Mouse (Mus musculus) hindbrain, embryonic 16.5 days (tissue): ENCODE results near the gene Ugt1a10. TPM values are rescaled to one million over a fixed set of nuclear protein-coding genes. Genes with fewer than 3 reads are reported as not detected.
"Not testable (repeated sequence)": the region's sequence is repeated elsewhere in the genome, so short reads cannot be mapped to it uniquely, and the experiment has no call there.

Source experiments
- ATAC-seq: fragments of 200-750 bp; cut with Nextera tagmentation; 2 replicates; pipeline ENCODE4 v1.8.0; 2017; ENCODE audit warnings: moderate TSS enrichment, moderate library complexity
- H3K27ac ChIP-seq: fragments of 300-500 bp; sonication (generic); 2 replicates; pipeline ENCODE4 v1.5.1; 2014; ENCODE audit warnings: low read depth, mild to moderate bottlenecking, control low read depth, low read length, moderate library complexity
- H3K27me3 ChIP-seq: fragments of 300-500 bp; sonication (generic); replicated peaks from 2 replicates; pipeline ENCODE4 v1.6.1; 2014; ENCODE audit warnings: low read length; ENCODE audit not compliant: control insufficient read depth, insufficient read depth
- H3K36me3 ChIP-seq: fragments of 300-500 bp; sonication (generic); 2 replicates; pipeline ENCODE4 v1.6.1; 2014; ENCODE audit warnings: mild to moderate bottlenecking, low read length, moderate library complexity, mixed read lengths; ENCODE audit not compliant: control insufficient read depth, insufficient read depth
- H3K4me1 ChIP-seq: fragments of 300-500 bp; sonication (generic); 2 replicates; pipeline ENCODE4 v1.6.1; 2014; ENCODE audit warnings: low read depth, low read length; ENCODE audit not compliant: control insufficient read depth, insufficient read depth
- H3K4me2 ChIP-seq: fragments of 300-500 bp; sonication (generic); 2 replicates; pipeline ENCODE4 v1.6.1; 2014; ENCODE audit warnings: mild to moderate bottlenecking, low read length, control low read depth, moderate library complexity
- H3K4me3 ChIP-seq: fragments of 300-500 bp; sonication (generic); 2 replicates; pipeline ENCODE4 v1.5.1; 2014; ENCODE audit warnings: mild to moderate bottlenecking, low read length, control low read depth, moderate library complexity
- H3K9ac ChIP-seq: fragments of 300-500 bp; sonication (generic); 2 replicates; pipeline ENCODE4 v1.6.1; 2014; ENCODE audit warnings: low read depth, mild to moderate bottlenecking, control low read depth, low read length, moderate library complexity
- H3K9me3 ChIP-seq: fragments of 300-500 bp; sonication (generic); 2 replicates; pipeline ENCODE4 v1.6.1; 2014; ENCODE audit warnings: mild to moderate bottlenecking, low read length, moderate library complexity; ENCODE audit not compliant: control insufficient read depth
- whole genome bisulfite sequencing: fragments of 180-500 bp; shearing (Covaris S2); extraction: QIAGEN DNeasy Blood & Tissue Kit; methylation state at CpG from one replicate; pipeline ENCODE4 v1.1.7; 2014; 5-methylcytosine and 5-hydroxymethylcytosine counted together
- polyA plus RNA-seq: library from polyadenylated mRNA; unstranded; fragments of >200 nt; fragmentation: Nextera tagmentation; extraction: Ambion mirVana; gene quantifications from 2 replicates; pipeline ENCODE4 v1.2.1, GENCODE M21; 2015

The Ugt1a10 gene
- polyA plus RNA-seq, 1 experiment from 2014 or later = not detected

DNA sequence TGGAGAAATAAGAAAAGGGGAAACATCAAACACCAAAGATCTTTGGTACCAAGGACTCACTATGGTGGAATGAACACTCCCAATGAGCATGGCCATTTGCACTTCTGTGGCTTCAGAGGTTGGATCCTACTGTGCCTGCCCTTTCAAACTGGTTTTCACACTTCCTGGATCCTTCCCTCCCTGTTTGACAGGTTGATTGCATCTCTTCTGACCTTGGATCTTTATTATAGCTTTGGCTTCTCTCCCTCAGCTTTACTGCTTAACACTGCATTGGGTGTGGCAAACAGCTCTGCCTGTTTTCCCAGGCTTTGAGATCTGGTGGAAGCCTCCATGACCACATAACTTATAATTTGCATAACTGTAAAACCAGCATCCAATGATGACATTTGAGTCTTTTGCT, 165.1 kb downstream of the Ugt1a10 start:
- Histone ChIP-seq H3K36me3 (no peaks in the 10 kb centered on the region), H3K4me1 (no peaks in the 10 kb centered on the region), H3K27ac (no peak overlapping the region), H3K4me3 (no peak overlapping the region), H3K9me3 (peaks cover 27% of the 10 kb centered on the region), H3K9ac (no peak overlapping the region), H3K27me3 (no peaks in the 10 kb centered on the region), H3K4me2 (no peak overlapping the region)
- no peak for ATAC-seq

- Histone ChIP-seq H3K4me3 (no peak overlapping the region), H3K9me3 (peaks cover 28% of the 10 kb centered on the region), H3K9ac (no peak overlapping the region), H3K36me3 (no peaks in the 10 kb centered on the region), H3K27me3 (no peaks in the 10 kb centered on the region), H3K27ac (no peak overlapping the region), H3K4me2 (no peak overlapping the region), H3K4me1 (no peaks in the 10 kb centered on the region)
- ATAC-seq = no peak
- WGBS = 47% methylated on average over 2 of the region's 2 CpGs
Observed at GRCm38 (mm10) chr1:88222216-88222615, 167.0 kb downstream of the Ugt1a10 start.

- H3K4me3 ChIP-seq = not testable (repeated sequence)
Observed at GRCm38 (mm10) chr1:88223011-88223515, 167.9 kb downstream of the Ugt1a10 start.

GRCm38 (mm10) chr1:88223591-88223990, 168.4 kb downstream of the Ugt1a10 start:
- no peak overlapping the region for H3K9ac ChIP-seq
- no peak overlapping the region for H3K4me2 ChIP-seq
- no peaks in the 10 kb centered on the region for H3K27me3 ChIP-seq
- peaks cover 36% of the 10 kb centered on the region for H3K9me3 ChIP-seq
- 54% methylated on average over 1 of the region's 1 CpGs for whole genome bisulfite sequencing
- H3K27ac ChIP-seq = no peak overlapping the region
- no peaks in the 10 kb centered on the region for H3K36me3 ChIP-seq
- no peak overlapping the region for H3K4me3 ChIP-seq
- no peak for ATAC-seq
- H3K4me1 ChIP-seq = no peaks in the 10 kb centered on the region

More at GRCm38 (mm10) chr1:88223011-88223515, 167.9 kb downstream of the Ugt1a10 start:
- H3K36me3 ChIP-seq, H3K9ac ChIP-seq, H3K27me3 ChIP-seq, H3K27ac ChIP-seq, H3K4me1 ChIP-seq, H3K4me2 ChIP-seq, ATAC-seq: not testable (repeated sequence)
- peaks cover 31% of the 10 kb centered on the region for H3K9me3 ChIP-seq

- ATAC-seq = no peak
- H3K27me3 ChIP-seq = no peaks in the 10 kb centered on the region
- no peaks in the 10 kb centered on the region for H3K4me1 ChIP-seq
- H3K36me3 ChIP-seq = no peaks in the 10 kb centered on the region
- 68% methylated on average over 2 of the region's 2 CpGs for WGBS
- H3K9me3 ChIP-seq = peaks cover 42% of the 10 kb centered on the region
- no peak overlapping the region for H3K9ac ChIP-seq
- H3K4me3 ChIP-seq = no peak overlapping the region
- H3K27ac ChIP-seq = no peak overlapping the region
- H3K4me2 ChIP-seq = no peak overlapping the region
Observed at GRCm38 (mm10) chr1:88224029-88224776, 169.0 kb downstream of the Ugt1a10 start.

GRCm38 (mm10) chr1:88225301-88225700, 170.1 kb downstream of the Ugt1a10 start:
- not testable (repeated sequence) for H3K4me3 ChIP-seq, H3K9ac ChIP-seq, ATAC-seq, H3K36me3 ChIP-seq, H3K4me2 ChIP-seq, H3K4me1 ChIP-seq, H3K27ac ChIP-seq, H3K27me3 ChIP-seq
- 41% methylated on average over 2 of the region's 2 CpGs for WGBS
- peaks cover 53% of the 10 kb centered on the region for H3K9me3 ChIP-seq

- Histone ChIP-seq H3K4me2 (no peak overlapping the region), H3K27ac (no peak overlapping the region), H3K4me3 (no peak overlapping the region), H3K36me3 (no peaks in the 10 kb centered on the region), H3K27me3 (no peaks in the 10 kb centered on the region), H3K4me1 (no peaks in the 10 kb centered on the region), H3K9me3 (peaks cover 57% of the 10 kb centered on the region), H3K9ac (no peak overlapping the region)
- no peak for ATAC-seq
Observed at GRCm38 (mm10) chr1:88225741-88226140, 170.6 kb downstream of the Ugt1a10 start.

GRCm38 (mm10) chr1:88226670-88227379, 171.6 kb downstream of the Ugt1a10 start, which contains the start of gene Mroh2a:
Gene Mroh2a (plus strand): TSS chr1:88226986.
- H3K27me3 ChIP-seq = no peaks in the 10 kb centered on the region
- no peak within 1 kb of the TSS for H3K4me3 ChIP-seq
- no peak within 1 kb of the TSS for H3K27ac ChIP-seq
- H3K4me1 ChIP-seq = no peaks in the 10 kb centered on the region
- H3K9ac ChIP-seq = no peak within 1 kb of the TSS
- no peak within 1 kb of the TSS for H3K4me2 ChIP-seq
- H3K36me3 ChIP-seq = no peaks in the 10 kb centered on the region
- ATAC-seq = no peak
- WGBS = 59% methylated on average over 5 of the region's 5 CpGs
- peaks cover 68% of the 10 kb centered on the region for H3K9me3 ChIP-seq

DNA sequence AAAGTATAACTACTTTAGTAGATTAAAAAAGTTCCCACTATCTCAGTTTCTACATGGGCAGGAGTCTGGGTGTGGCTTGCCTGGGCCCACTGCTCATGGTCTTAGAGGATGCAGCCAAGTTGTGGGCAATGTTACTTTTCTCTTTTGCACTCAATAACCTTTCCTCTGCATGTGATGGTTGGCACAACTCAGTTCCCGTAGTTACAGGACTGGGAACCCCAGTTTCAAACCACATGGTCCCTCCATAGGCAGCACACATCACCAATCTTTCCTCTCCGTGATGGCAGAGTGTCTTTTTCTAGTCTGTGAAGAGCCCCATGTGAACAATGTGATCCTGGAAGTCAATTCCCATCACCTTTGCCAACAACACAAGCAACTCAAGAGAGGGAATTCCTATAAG, 172.3 kb downstream of the Ugt1a10 start:
- ATAC-seq = no peak
- no peaks in the 10 kb centered on the region for H3K36me3 ChIP-seq
- H3K4me1 ChIP-seq = no peaks in the 10 kb centered on the region
- no peak overlapping the region for H3K27ac ChIP-seq
- H3K9me3 ChIP-seq = peaks cover 71% of the 10 kb centered on the region
- WGBS = 56% methylated on average over 2 of the region's 2 CpGs
- no peak overlapping the region for H3K4me2 ChIP-seq
- no peaks in the 10 kb centered on the region for H3K27me3 ChIP-seq
- no peak overlapping the region for H3K4me3 ChIP-seq
- H3K9ac ChIP-seq = no peak overlapping the region
